Mouse (Mus musculus) kidney, embryonic 15.5 days (tissue): ENCODE measurements around the gene Erbb3. TPM values are rescaled to one million over a fixed set of nuclear protein-coding genes. Genes with fewer than 3 reads are reported as not detected.
"Not testable (repeated sequence)": the region's sequence is repeated elsewhere in the genome, so short reads cannot be mapped to it uniquely, and the experiment has no call there.

ENCODE experiments used
- ATAC-seq: fragments of 200-750 bp; cut with Nextera tagmentation; replicated peaks from 2 replicates; pipeline ENCODE4 v1.8.0; 2017; ENCODE audit warnings: moderate TSS enrichment; ENCODE audit not compliant: low FRiP score
- H3K27ac ChIP-seq: fragments of 300-500 bp; sonication (generic); 2 replicates; pipeline ENCODE4 v1.5.1; 2015; ENCODE audit warnings: mild to moderate bottlenecking, inconsistent platforms
- H3K27me3 ChIP-seq: fragments of 300-500 bp; sonication (generic); 2 replicates; pipeline ENCODE4 v1.6.1; 2015; ENCODE audit warnings: inconsistent platforms
- H3K36me3 ChIP-seq: fragments of 300-500 bp; sonication (generic); 2 replicates; pipeline ENCODE4 v1.6.1; 2015; ENCODE audit warnings: inconsistent platforms
- H3K4me1 ChIP-seq: fragments of 300-500 bp; sonication (generic); 2 replicates; pipeline ENCODE4 v1.6.1; 2015; ENCODE audit warnings: inconsistent platforms
- H3K4me2 ChIP-seq: fragments of 300-500 bp; sonication (generic); 2 replicates; pipeline ENCODE4 v1.6.1; 2015; ENCODE audit warnings: moderate library complexity, mild to moderate bottlenecking, inconsistent platforms
- H3K4me3 ChIP-seq: fragments of 300-500 bp; sonication (generic); replicated peaks from 2 replicates; pipeline ENCODE4 v1.5.1; 2015; ENCODE audit warnings: mild to moderate bottlenecking, inconsistent platforms
- H3K9ac ChIP-seq: fragments of 300-500 bp; sonication (generic); 2 replicates; pipeline ENCODE4 v1.6.1; 2015; ENCODE audit warnings: mild to moderate bottlenecking, inconsistent platforms
- H3K9me3 ChIP-seq: fragments of 300-500 bp; sonication (generic); replicated peaks from 2 replicates; pipeline ENCODE4 v1.6.1; 2016; ENCODE audit warnings: inconsistent platforms
- WGBS: fragments of 180-500 bp; shearing (Covaris S2); methylation state at CpG from one replicate; pipeline ENCODE4 v1.1.7; 2015; ENCODE audit warnings: mixed read lengths; 5-methylcytosine and 5-hydroxymethylcytosine counted together
- polyA plus RNA-seq: library from polyadenylated mRNA; unstranded; fragments of >200 nt; fragmentation: Nextera tagmentation; extraction: Ambion mirVana; gene quantifications from 2 replicates; pipeline ENCODE4 v1.2.1, GENCODE M21; 2015

The Erbb3 gene
- polyA plus RNA-seq, 1 experiment from 2014 or later: 10.7 TPM

DNA sequence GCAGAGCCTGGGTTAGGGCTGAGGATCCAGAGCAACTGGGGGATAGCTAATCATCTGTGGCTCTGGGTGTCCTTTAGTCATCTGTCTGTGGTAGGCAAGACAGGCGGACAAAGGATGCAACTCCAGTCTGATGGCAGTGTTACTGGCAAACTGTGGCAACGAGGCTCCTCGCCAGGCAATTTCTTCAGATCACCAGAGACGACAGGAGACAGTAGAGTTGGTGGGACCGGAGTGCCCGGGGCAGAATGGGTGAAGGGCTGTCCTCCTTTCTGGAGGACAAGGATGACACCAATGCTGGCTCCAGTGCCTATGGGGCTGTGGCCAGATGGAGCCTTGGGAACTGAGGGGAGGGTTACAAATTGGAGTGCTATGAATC is 39.8 kb downstream of the Erbb3 start:
- H3K9me3 ChIP-seq, H3K27me3 ChIP-seq, H3K9ac ChIP-seq, ATAC-seq: not testable (repeated sequence)
- H3K27ac ChIP-seq: peak overlapping the region; percentile 95
- peaks cover 13% of the 10 kb centered on the region for H3K36me3 ChIP-seq
- WGBS: 66% methylated on average over 6 of the region's 6 CpGs
- peak overlapping the region; percentile 75; the same call in 1 of the 2 replicates for H3K4me3 ChIP-seq
- H3K4me1 ChIP-seq: peaks cover 18% of the 10 kb centered on the region
- peak overlapping the region; percentile 84 for H3K4me2 ChIP-seq

GRCm38 (mm10) chr10:128548947-128549681 is 40.3 kb downstream of the Erbb3 start, which contains the start of gene Rpl41:
TSS of gene Rpl41 (minus strand) at chr10:128549305.
- Histone ChIP-seq H3K9me3 (no peaks in the 10 kb centered on the region), H3K4me2 (peak within 1 kb of the TSS; percentile 84), H3K27ac (peak within 1 kb of the TSS; percentile 95), H3K4me1 (peaks cover 18% of the 10 kb centered on the region), H3K36me3 (peaks cover 18% of the 10 kb centered on the region), H3K4me3 (peak within 1 kb of the TSS; percentile 75), H3K9ac (peak within 1 kb of the TSS; percentile 81), H3K27me3 (no peaks in the 10 kb centered on the region)
- under 1% methylated on average over 31 of the region's 31 CpGs for WGBS
- ATAC-seq: peak; percentile 88

DNA sequence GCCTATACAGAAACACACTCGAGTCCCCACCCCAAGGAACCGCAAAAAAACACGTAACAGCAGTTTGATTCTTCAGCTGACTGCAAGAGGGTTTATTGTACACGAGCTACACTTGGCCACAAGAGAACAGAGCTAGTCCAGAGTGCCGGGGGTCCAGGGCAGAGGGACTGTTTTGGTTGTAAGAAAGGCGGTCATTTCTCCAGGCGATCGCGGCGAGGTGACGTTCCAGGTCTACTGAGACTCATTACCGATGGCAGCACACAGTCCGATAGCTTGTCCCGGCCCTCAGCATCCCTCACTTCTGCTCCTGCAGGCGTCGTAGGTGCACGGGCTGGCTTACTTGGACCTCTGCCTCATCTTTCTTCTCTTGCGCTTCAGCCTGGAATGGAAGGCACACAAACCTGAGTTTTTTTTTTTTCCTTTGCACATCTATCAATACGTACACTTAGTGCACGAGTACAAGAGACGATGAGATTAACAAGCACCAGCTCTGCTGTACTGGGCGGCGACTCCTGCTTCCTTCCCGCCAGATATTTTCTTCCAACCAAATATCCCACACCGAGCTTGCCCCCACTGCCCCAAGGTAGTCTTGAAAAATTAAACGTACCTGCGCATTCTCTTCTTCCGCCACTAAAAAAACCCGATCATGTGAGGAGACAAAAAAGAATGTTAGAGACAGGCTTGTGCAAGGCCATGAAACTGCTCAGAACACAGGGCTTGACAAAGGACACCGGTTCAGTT is 41.2 kb downstream of the Erbb3 start:
- peaks cover 21% of the 10 kb centered on the region for H3K4me1 ChIP-seq
- H3K36me3 ChIP-seq: peaks cover 27% of the 10 kb centered on the region
- under 1% methylated on average over 30 of the region's 30 CpGs for WGBS
- H3K4me2 ChIP-seq: peak overlapping the region; percentile 84
- H3K27me3 ChIP-seq, ATAC-seq, H3K9me3 ChIP-seq: not testable (repeated sequence)
- H3K4me3 ChIP-seq: peak overlapping the region; percentile 75
- peak overlapping the region; percentile 81 for H3K9ac ChIP-seq
- H3K27ac ChIP-seq: peak overlapping the region; percentile 95

DNA sequence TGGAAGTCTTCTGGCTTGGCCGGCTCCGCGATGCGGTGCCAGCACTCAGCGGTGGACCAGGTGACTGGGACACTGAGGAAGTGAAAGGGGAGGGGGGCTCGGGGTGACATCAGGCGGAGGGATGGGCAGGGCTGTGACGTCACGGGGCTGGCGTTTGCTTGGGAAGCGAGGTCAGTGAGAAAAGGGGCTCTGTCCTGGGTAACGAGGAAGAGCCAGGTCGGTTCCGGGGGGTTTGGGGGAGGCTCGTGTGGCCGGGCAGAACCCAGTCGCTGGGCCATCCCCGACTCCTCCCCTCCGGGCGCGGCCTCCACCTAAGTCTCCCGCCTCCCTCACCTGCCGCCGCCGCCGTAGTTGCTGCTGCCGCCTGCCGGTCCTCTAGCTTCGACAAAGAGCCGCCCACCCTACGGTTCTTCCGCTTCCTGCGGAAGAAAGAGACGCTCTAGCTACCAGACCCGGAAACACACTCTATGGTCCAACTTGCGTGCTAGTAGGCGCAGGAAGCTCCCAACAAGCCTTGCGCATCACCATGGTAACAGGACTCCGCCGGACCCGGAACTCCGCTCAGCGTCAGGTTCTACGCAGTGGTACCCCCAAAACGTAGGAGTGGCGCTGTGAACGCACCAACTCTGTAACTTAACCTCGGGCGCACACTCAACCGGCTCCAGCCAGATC is 42.0 kb downstream of the Erbb3 start, which contains the start of gene Zc3h10:
Gene Zc3h10 (minus strand): TSS at position 414 of the 672 bp plus-strand sequence.
- Histone ChIP-seq H3K4me3 (peak within 1 kb of the TSS; percentile 75), H3K9me3 (no peaks in the 10 kb centered on the region), H3K4me1 (peaks cover 23% of the 10 kb centered on the region), H3K4me2 (peak within 1 kb of the TSS; percentile 84), H3K36me3 (peaks cover 35% of the 10 kb centered on the region), H3K27ac (peak within 1 kb of the TSS; percentile 95), H3K9ac (peak within 1 kb of the TSS; percentile 81), H3K27me3 (no peaks in the 10 kb centered on the region)
- under 1% methylated on average over 42 of the region's 50 CpGs for WGBS
- peak; percentile 92 for ATAC-seq

GRCm38 (mm10) chr10:128546787-128547186 is 42.7 kb downstream of the Erbb3 start:
- Histone ChIP-seq H3K36me3 (peaks cover 41% of the 10 kb centered on the region), H3K4me2 (peak overlapping the region; percentile 84), H3K9me3 (no peaks in the 10 kb centered on the region), H3K4me3 (peak overlapping the region; percentile 75), H3K4me1 (peaks cover 23% of the 10 kb centered on the region), H3K9ac (peak overlapping the region; percentile 70), H3K27ac (peak overlapping the region; percentile 95), H3K27me3 (no peaks in the 10 kb centered on the region)
- no peak for ATAC-seq
- 23% methylated on average over 7 of the region's 7 CpGs for WGBS

- Histone ChIP-seq H3K36me3 (peaks cover 43% of the 10 kb centered on the region), H3K4me1 (peaks cover 23% of the 10 kb centered on the region), H3K4me3 (peak overlapping the region; percentile 75), H3K9me3 (no peaks in the 10 kb centered on the region), H3K4me2 (peak overlapping the region; percentile 84), H3K9ac (peak overlapping the region; percentile 70), H3K27me3 (no peaks in the 10 kb centered on the region), H3K27ac (peak overlapping the region; percentile 95)
- no peak for ATAC-seq
- 13% methylated on average over 4 of the region's 4 CpGs for WGBS
Measured at GRCm38 (mm10) chr10:128546361-128546760, 43.1 kb downstream of the Erbb3 start.

GRCm38 (mm10) chr10:128545570-128545898 is 43.9 kb downstream of the Erbb3 start:
- H3K36me3 ChIP-seq: peaks cover 44% of the 10 kb centered on the region
- no peak for ATAC-seq
- H3K4me1 ChIP-seq: peaks cover 23% of the 10 kb centered on the region
- no peaks in the 10 kb centered on the region for H3K27me3 ChIP-seq
- H3K9me3 ChIP-seq: no peaks in the 10 kb centered on the region
- no peak overlapping the region for H3K4me2 ChIP-seq
- H3K4me3 ChIP-seq: 0 out of 2 replicates have a peak overlapping the region, but pooled peaks have one; percentile 75
- H3K9ac ChIP-seq: no peak overlapping the region
- H3K27ac ChIP-seq: no peak overlapping the region
- WGBS: 71% methylated on average over 3 of the region's 3 CpGs

- H3K27me3 ChIP-seq: no peaks in the 10 kb centered on the region
- H3K27ac ChIP-seq: no peak overlapping the region
- peaks cover 23% of the 10 kb centered on the region for H3K4me1 ChIP-seq
- H3K4me3 ChIP-seq: no peak overlapping the region
- no peak overlapping the region for H3K4me2 ChIP-seq
- ATAC-seq: no peak
- H3K9me3 ChIP-seq: no peaks in the 10 kb centered on the region
- 94% methylated on average over 37 of the region's 37 CpGs for WGBS
- H3K9ac ChIP-seq: no peak overlapping the region
- peaks cover 44% of the 10 kb centered on the region for H3K36me3 ChIP-seq
Measured at GRCm38 (mm10) chr10:128544674-128545569, 44.5 kb downstream of the Erbb3 start.

DNA sequence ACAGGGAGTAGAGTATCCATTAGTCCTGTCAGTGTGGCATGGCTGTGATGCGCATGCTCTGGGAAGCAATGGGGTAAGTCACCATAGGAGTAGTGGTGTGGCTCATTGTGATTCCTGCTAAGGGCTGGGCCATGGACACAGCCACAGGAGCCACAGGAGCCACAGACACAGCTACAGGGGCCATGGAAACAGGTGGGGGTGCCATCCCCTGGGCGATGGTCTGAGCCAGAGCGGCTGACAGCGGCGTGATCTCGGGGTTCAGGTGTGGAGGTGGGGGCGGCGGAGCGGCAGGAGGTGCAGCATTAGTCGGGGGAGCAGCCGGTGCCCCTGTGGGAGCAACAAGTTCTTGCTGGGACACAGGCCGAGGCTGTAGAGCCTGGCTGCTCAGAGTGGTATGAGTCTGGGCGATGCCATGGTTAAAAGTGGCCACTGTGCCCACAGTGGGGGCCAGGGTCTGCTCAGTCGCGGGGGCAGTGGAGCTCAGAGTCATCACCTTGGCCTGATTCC is 45.2 kb downstream of the Erbb3 start:
- peaks cover 44% of the 10 kb centered on the region for H3K36me3 ChIP-seq
- 93% methylated on average over 15 of the region's 15 CpGs for WGBS

GRCm38 (mm10) chr10:128543100-128543499 is 46.4 kb downstream of the Erbb3 start:
- no peak overlapping the region for H3K27ac ChIP-seq
- H3K27me3 ChIP-seq: no peaks in the 10 kb centered on the region

More for the DNA sequence above, 45.2 kb downstream of the Erbb3 start:
- H3K27ac ChIP-seq: no peak overlapping the region
- H3K4me2 ChIP-seq: no peak overlapping the region
- H3K9me3 ChIP-seq: no peaks in the 10 kb centered on the region
- H3K9ac ChIP-seq: no peak overlapping the region
- H3K4me1 ChIP-seq: peaks cover 20% of the 10 kb centered on the region
- no peak overlapping the region for H3K4me3 ChIP-seq
- ATAC-seq: no peak
- H3K27me3 ChIP-seq: no peaks in the 10 kb centered on the region

GRCm38 (mm10) chr10:128538340-128538870 is 51.0 kb downstream of the Erbb3 start:
- peaks cover 18% of the 10 kb centered on the region for H3K36me3 ChIP-seq
- H3K4me2 ChIP-seq: no peak overlapping the region
- ATAC-seq: no peak
- no peak overlapping the region for H3K27ac ChIP-seq
- 88% methylated on average over 1 of the region's 1 CpGs for WGBS
- H3K4me3 ChIP-seq: no peak overlapping the region
- H3K9me3 ChIP-seq: no peaks in the 10 kb centered on the region
- no peaks in the 10 kb centered on the region for H3K27me3 ChIP-seq
- H3K4me1 ChIP-seq: peaks cover 14% of the 10 kb centered on the region
- no peak overlapping the region for H3K9ac ChIP-seq

More at GRCm38 (mm10) chr10:128543100-128543499, 46.4 kb downstream of the Erbb3 start:
- H3K9me3 ChIP-seq: no peaks in the 10 kb centered on the region
- no peak overlapping the region for H3K4me3 ChIP-seq
- no peak for ATAC-seq
- peaks cover 20% of the 10 kb centered on the region for H3K4me1 ChIP-seq
- WGBS: 68% methylated on average over 2 of the region's 2 CpGs
- no peak overlapping the region for H3K9ac ChIP-seq
- no peak overlapping the region for H3K4me2 ChIP-seq
- H3K36me3 ChIP-seq: peaks cover 44% of the 10 kb centered on the region
